Mouse (Mus musculus) adrenal gland, postnatal 4 days (tissue): ENCODE measurements around the gene Dyrk4. TPM values are rescaled to one million over a fixed set of nuclear protein-coding genes. Genes with fewer than 3 reads are reported as not detected.

ENCODE experiments used
- DNase-seq, 2 experiments: peaks; one replicate each; pipeline ENCODE4 v3.0.0; 2021 to 2022; ENCODE audit warnings: low spot score in 2 of 2, mixed read lengths in 2 of 2
- long read RNA-seq, 2 experiments: library from polyadenylated mRNA; stranded (forward); transcript quantifications; one replicate each; pipeline ENCODE4 v2.0.0; 2021
- total RNA-seq, 2 experiments: library from RNA; stranded (reverse); gene quantifications; 2 replicates each; pipeline ENCODE4 v1.2.3; 2021

Dyrk4 gene
- total RNA-seq, result not detected
- long read RNA-seq, experiment 1, result 0 reads
- long read RNA-seq, experiment 2, result 0 reads

- no peak for DNase-seq
Observed at GRCm38 (mm10) chr6:126921111-126921881, at the start of gene Dyrk4. Gene Dyrk4 (minus strand): TSS chr6:126921839.

GRCm38 (mm10) chr6:126966241-126967026 is 44.8 kb upstream of the Dyrk4 start:
- no peak for DNase-seq

GRCm38 (mm10) chr6:126963426-126963825 is 41.8 kb upstream of the Dyrk4 start:
- no peak for DNase-seq

GRCm38 (mm10) chr6:126962709-126963108 is 41.1 kb upstream of the Dyrk4 start:
- DNase-seq, result no peak

GRCm38 (mm10) chr6:126961371-126962018 is 39.9 kb upstream of the Dyrk4 start:
- DNase-seq, result no peak

- DNase-seq, result peak; percentile 28 to 61
Observed at GRCm38 (mm10) chr6:126955734-126956133, 34.1 kb upstream of the Dyrk4 start.

GRCm38 (mm10) chr6:126948336-126948735 is 26.7 kb upstream of the Dyrk4 start:
- no peak for DNase-seq

- no peak for DNase-seq
Observed at GRCm38 (mm10) chr6:126940451-126940850, 18.8 kb upstream of the Dyrk4 start.

- peak; percentile 86 for DNase-seq
Observed at GRCm38 (mm10) chr6:126939487-126940171, 18.0 kb upstream of the Dyrk4 start, which contains the start of the genes Rad51ap1 and D6Wsu163e. Gene Rad51ap1 (minus strand): TSS chr6:126939587. Gene D6Wsu163e (plus strand): TSS chr6:126939962.

- no peak for DNase-seq
Observed at GRCm38 (mm10) chr6:126938853-126939486, 17.3 kb upstream of the Dyrk4 start.

GRCm38 (mm10) chr6:126938047-126938446 is 16.4 kb upstream of the Dyrk4 start:
- no peak for DNase-seq

GRCm38 (mm10) chr6:126932896-126933295 is 11.3 kb upstream of the Dyrk4 start:
- DNase-seq, result no peak

GRCm38 (mm10) chr6:126914928-126915327 is 6.7 kb downstream of the Dyrk4 start:
- no peak for DNase-seq

GRCm38 (mm10) chr6:126910727-126911126 is 10.9 kb downstream of the Dyrk4 start:
- no peak for DNase-seq

GRCm38 (mm10) chr6:126907876-126908275 is 13.8 kb downstream of the Dyrk4 start:
- no peak for DNase-seq

GRCm38 (mm10) chr6:126907378-126907777 is 14.3 kb downstream of the Dyrk4 start:
- no peak for DNase-seq

GRCm38 (mm10) chr6:126877118-126877517 is 44.5 kb downstream of the Dyrk4 start:
- no peak for DNase-seq

GRCm38 (mm10) chr6:126852881-126853280 is 68.8 kb downstream of the Dyrk4 start, which contains the start of gene Akap3:
Gene Akap3 (plus strand): TSS chr6:126853098.
- no peak for DNase-seq

- peak; percentile 90 to 94 for DNase-seq
Observed at GRCm38 (mm10) chr6:126848712-126849704, 72.6 kb downstream of the Dyrk4 start, which contains the start of gene Ndufa9. Gene Ndufa9 (minus strand): TSS chr6:126849136.
